Mouse (Mus musculus): ENCODE measurements at regions not wholly inside any gene's neighbourhood (a gene's known extent, or its start where the extent isn't known, plus 50 kb on each side); places are given as distances from the start of the nearest gene placed in this dataset.
A peak's percentile ranks its signal among the peaks of the same experiment; 100 is the strongest.

DNA sequence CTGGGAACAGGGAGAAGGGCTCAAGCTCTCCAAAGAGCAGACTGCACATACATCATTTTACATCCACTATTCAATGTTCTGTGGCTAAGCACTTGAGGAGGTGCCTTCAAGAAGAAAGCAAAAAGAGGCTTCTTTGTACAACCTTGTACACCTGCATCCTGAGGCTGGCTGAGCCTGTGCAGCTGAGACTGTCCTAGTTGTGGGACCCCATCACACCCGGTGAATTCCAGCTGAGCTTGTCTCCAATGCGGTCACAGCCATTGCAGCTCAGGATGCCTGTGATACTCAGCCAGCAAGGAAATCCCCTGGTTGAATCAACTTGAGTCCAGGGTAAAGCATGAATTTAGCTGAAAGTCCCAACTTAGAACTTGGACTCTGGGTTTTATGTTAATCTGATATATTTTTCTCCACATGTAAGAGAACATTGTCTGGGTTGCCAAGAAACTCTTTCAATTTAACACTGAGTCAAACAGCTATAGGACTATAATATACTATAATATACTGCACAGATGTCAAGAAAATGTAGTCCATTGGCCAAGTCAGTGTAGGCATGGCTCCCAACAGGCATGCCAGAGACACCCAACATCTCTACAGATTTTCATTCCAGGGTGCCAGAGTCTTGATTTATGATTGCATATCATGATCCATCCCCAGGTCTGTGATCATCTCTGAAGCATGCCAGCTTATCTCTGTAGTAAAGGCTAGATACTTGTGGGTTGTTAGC is 599.2 kb downstream of the Pard3 start:
- DNase-seq: no peak
- intact Hi-C loops (cut with DNase I; ENCODE audit: low total_unique reads): no loop called here

DNA sequence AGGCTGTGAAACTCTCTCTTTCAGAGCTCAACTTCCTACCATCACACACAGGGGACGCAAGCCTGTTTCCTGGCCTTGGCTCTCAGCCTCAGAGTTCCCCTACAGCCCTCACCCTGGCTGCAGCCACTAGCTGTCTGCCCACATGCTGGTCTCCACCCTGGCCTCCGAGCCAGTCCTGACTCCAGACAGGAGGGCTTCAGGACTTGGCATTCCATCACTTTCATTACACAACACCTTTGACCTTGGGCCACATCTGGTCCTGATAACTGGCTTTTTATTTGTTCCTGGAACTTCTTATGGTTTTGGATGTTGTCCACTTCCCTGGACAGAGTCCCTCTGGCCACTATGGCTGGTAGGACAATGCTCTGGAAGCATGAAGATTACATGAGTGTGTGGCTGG is 602.9 kb downstream of the Pard3 start:
- DNase-seq: no peak
- intact Hi-C loops (cut with DNase I; ENCODE audit: low total_unique reads): no loop called here

DNA sequence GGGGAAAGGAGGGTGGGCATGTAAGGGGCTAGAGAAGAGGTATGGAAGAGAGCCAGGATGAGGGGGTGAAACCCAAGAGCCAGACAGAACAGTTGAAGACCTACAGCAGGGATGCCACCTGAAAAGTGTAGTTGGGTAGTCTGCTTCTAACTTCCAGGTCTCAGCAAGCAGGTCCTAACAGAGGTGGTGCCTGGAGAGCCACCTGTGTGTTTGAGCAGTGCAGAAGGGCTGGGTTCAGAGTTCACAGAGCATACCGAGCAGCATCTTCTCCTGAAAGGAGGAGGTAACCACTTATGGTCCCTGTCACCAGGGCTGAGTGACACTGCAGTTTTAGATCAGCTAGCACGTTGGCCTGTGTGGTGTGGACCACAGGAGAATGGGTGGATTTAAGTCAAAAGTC is 605.3 kb downstream of the Pard3 start:
- no peak for DNase-seq
- intact Hi-C loops (cut with DNase I; ENCODE audit: low total_unique reads): no loop called here

DNA sequence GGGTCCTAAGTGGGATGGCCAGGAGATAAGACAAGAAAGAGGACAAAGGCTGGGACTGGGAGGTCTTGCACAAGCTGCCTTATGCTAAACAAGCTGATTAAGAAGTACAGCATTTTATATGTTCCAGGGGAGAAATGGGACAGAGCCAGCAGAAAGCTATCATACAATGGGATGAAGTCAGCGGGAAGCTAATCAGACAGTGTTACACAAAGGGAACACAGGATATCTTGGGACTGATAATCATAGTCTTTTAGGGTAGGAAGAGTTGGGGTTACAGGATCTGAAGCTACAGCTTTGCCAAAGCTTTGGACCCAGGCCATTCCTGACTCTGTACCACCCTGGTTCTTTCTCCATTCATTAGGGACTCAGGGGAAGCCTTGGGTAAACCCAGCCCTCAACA is 610.4 kb downstream of the Pard3 start:
- intact Hi-C loops (cut with DNase I; ENCODE audit: low total_unique reads): no loop called here
- no peak for DNase-seq

DNA sequence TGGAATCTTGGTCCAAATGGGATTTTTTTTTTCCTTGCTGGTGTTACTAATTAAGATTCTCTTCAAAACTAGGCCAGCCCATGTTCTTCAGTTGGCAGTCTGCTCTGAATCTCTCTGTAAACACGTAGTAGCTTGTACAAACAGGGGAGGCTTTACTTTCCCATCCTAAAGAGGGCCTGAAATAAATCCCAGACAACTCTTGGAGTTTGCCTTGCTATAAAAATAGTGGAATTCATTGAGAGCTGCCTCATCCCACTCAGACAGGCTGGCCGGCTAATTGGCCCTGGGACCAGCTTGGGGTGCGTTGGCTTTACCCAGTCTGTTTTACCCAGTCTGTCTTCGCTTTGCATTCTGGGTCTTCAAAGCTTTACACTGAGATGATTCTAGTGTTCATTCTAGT is 611.7 kb downstream of the Pard3 start:
- intact Hi-C loops (cut with DNase I; ENCODE audit: low total_unique reads): no loop called here
- no peak for DNase-seq

DNA sequence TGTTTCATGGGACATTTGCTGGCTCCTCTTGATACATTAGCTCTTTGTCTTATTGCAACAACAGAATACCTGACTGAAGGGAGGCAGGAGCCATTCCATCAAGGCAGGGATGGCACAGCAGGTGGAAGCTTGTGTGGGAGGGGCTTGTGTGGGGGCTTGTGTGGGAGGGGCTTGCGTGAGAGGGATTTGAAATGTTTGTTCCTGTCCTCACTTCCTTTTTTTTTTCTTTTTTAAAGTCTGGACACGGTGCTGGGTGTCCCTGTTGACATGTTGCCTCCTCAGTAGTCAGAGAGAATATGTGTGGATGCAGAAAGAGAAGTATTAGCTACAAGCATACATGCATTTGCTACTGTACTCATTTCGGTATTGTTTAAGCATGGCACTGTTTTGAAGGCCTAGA is 616.5 kb downstream of the Pard3 start:
- DNase-seq: no peak
- intact Hi-C loops (cut with DNase I; ENCODE audit: low total_unique reads): no loop called here

DNA sequence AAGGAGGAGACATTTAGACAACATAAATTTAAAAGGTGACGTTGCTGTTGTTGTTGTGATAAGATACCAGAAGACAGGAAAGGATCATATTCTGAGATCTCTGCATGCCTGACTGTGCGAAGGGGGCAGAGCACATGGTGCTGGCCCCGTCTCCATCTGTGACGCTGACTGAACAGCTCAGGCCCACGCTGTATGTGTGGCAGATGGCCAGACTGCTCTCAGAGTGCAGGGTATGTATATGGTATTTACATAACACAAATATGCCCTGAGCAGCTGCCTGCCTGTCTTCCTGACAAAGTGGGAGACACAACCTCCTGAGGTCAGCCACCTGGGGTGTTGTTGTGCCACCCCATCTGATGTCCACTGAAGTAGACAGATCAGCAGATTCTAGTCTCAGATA is 620.5 kb downstream of the Pard3 start:
- intact Hi-C loops (cut with DNase I; ENCODE audit: low total_unique reads): no loop called here
- no peak for DNase-seq

DNA sequence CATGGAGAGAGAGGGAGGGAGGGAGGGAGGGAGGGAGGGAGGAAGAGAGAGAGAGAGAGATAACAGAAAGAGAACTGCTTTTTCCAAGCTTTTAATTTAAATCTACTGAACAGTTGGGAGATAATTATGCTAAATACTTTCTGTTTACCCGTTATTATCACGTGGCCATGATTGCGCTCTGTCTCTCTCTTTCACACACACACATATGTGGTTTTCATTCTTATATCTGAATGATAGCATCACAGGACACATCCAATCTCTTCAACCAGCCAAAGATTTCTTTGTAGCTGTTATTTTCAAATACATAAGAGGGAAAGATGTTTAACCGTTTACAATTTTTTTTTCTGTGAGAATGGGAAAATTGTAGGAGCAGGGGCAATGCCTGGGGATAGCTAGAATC is 627.1 kb downstream of the Pard3 start:
- intact Hi-C loops (cut with DNase I; ENCODE audit: low total_unique reads): no loop called here
- no peak for DNase-seq

DNA sequence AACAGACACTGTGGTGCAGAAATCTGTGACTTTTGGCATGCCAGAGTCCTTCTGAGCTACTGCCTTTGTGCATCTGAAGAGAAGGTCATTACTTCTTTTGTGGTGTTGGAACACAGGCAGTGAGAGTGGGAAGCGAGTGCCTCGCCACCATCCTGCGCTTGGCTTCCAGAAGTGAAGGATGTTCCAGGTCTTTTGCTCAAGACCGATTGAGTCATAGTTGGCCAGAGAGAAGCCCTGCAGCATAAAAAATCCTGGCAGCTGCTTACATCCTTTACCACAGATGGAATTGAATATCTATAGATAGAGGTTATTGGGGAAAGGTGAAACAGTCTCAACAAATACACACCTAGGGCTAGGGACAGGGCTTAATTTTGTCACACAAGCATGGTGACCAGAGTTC is 634.7 kb downstream of the Pard3 start:
- intact Hi-C loops (cut with DNase I; ENCODE audit: low total_unique reads): no loop called here
- DNase-seq: peak; percentile 14

DNA sequence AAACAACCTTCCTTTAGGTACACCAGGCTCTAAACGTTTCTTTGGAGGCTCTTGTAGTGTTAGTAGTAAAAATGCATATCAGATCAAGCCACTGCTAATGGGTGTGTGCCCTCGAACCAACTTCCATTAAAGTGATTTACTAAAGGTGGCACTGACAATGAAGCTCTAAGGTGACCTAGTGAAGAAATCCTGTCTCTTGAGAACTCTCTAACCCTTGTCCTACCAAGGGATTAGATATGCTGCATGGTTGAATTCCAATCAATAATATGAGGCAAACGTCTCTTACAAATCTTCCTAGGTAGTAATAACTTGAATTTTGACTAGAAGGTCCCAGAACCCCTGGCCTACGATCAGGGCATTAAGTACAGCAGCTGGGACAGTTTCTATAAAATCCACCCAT is 640.7 kb downstream of the Pard3 start:
- intact Hi-C loops (cut with DNase I; ENCODE audit: low total_unique reads): no loop called here

DNA sequence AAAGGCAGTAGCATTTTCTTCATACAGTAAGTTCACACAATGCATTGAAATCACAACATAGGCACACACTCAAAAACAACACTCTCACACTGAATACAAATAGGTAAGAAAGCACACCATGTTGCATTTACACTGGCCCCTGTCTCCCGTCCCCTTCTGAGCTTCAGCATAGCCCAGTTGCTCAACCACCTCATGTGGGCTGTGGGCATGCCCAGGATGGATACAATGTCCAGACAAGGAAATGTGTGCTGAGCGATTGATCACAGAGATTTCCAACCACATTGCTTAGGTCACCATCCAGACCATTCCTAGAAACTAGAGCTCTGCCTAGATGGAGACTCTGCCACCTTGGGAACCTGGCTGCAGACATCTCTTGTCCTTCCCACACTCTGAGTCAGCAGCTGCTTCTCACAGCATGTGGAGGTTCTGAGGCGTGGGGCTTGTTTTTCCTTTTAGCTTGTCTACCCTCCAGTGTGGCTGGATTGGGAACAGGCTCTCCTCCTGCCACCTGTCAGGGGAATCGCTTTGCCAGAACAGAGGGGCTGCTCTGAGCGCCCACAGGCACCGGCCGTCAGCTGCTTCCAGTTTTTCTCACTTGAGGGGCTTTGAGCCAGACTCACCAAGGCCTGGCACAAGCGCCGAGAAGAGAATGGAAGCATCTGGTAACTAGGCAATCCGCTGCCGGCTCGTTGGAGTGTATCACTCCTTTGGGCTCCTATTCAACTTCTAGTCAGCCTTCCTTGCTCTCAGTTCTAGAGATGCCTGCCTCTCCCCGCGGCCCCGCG is 642.5 kb downstream of the Pard3 start:
- intact Hi-C loops (cut with DNase I; ENCODE audit: low total_unique reads): no loop called here
- peak; percentile 29 for DNase-seq

More for the DNA sequence above, 640.7 kb downstream of the Pard3 start:
- no peak for DNase-seq

DNA sequence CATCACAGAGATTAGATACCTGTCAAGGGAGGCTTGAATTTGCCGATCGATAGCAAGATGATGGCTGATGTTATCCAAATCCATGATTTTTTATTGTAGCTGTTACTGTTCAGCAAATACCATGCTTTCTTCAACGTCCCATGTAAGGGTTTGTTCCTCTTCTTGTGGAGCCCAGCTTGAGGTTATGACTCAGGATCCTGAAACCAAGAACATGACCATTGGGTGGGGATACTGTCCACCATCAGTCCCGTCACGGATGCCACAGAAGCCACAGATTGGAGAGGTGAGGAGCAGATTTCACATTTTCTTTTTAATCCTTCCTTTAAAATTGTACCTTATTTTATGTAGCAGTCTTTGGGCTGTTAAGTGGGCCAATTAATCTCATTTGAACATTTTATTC is 645.7 kb downstream of the Pard3 start:
- intact Hi-C loops (cut with DNase I; ENCODE audit: low total_unique reads): no loop called here
- DNase-seq: no peak

DNA sequence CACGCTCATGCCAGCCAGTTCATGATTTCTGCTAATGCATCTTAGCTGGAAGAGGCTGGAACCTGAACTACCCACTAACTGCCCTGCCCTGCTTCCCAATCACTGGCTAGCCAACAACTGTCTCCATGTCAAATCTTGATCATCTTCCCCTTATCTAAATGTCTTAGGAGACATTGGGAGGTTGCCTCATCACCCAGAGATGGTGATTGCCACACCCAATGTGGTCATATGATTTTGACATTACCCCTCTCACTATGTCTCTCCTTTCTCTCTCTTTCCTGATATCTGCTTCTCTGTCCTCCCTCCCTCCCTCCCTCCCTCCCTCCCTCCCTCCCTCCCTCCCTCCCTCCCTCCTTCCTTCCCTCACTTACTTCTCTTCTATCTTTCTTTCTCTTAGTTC is 643.3 kb upstream of the Nrp1 start:
- DNase-seq: no peak
- intact Hi-C loops (cut with DNase I; ENCODE audit: low total_unique reads): no loop called here

DNA sequence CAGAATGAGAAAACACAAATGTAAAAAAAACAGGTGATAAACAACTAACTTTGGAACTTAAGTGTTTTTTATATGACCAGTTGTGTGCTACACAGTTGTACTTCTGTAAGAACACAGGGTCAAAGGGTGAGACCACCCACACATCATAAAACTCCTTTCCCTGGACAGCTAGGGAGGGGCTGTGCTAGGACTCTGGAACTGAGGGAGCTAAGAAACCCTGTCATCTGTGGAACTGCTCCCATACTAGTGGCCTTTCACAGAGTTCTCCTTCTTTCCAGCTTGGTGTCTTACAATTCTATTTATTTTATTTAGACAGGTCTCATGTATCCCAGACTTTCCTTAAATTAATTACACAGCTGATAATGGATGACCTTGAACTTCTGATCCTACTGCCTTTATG is 640.4 kb upstream of the Nrp1 start:
- no peak for DNase-seq
- intact Hi-C loops (cut with DNase I; ENCODE audit: low total_unique reads): no loop called here

DNA sequence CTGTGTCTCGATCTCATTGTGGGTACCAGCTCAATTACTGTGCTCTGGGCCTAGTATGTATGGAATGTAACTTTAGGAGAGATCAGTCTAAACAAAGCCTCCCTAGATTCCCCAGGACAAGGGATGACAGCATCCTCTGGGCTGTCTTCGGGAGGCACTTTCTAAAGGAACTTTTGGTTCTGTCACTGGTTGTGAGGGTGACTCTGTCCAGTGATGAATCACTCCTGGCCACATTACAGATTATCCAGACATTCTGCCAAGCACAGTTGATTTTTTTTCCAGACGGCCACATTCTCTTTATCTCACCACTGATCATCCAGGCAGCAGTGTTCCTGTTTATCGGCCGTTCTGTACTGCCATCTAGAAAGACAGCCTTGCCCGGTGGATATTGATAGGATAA is 638.5 kb upstream of the Nrp1 start:
- intact Hi-C loops (cut with DNase I; ENCODE audit: low total_unique reads): no loop called here
- DNase-seq: peak; percentile 9

DNA sequence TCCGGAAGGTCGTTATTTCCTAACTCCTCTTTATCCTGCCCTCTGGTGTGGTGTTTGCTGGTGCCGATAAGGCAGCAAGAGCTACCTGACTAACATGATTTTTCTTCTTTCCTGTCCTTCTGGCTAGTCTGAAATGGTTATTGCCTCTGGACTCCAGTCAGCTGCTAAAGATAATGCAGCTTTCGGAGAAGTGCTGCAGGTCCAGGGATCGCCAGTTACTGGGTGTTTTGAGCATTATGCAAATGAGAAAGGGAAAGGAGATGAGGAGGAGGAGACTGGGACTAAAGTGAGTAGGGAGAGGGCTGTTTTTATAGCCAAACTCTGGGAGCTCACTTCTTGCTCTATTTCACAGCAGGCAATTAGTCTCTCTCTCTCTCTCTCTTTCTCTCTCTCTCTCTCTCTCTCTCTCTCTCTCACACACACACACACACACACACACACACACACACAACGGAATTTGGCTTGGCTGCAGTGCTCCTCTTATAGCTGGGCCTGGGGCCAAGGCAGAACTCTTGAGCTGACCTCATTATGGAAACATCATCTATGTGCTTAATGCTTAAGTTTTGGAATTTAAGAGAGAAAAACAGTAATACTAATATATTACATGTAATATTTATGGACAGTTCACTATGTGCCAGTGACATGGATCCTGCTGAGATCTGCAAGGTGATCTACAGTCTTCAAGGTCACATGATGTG is 637.7 kb upstream of the Nrp1 start:
- intact Hi-C loops (cut with DNase I; ENCODE audit: low total_unique reads): no loop called here
- no peak for DNase-seq

DNA sequence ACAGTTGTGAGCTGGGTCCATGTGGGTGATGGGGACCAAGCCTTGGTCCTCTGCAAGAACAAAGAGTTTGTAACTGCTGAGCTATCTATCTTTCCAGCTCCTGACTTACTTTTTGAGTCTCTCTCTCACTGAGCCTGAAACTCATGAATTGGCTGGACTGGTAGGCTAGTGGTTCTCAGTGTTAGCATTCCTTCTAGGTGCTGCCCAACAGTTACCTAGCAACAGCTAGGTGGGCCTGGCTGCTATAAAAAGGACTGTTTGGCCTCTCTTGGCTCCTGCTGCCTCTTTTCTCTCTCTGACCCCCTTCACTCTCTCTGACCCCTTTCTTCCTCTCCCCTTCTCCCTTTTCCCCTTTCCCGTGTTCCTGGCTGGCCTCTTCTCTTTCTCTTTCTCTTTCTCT is 636.8 kb upstream of the Nrp1 start:
- intact Hi-C loops (cut with DNase I; ENCODE audit: low total_unique reads): no loop called here
- no peak for DNase-seq

DNA sequence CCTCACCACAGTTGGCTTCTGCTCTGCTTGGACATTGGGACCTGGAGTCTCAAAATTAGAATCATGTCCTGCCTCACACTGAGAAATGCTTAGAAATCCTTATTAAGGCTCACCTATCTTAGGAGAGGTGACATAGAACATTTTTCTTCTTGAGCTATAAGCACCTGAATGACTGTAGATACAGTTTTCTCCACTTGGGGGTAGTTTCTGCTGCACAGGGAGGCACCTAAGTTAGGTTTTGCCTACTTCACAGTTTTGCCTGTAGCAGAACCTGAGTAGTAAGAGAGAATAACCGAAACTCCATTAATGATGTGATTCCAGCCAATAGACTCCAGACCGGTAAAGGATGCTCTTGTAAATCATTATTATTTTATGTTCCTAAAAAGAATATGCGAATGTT is 624.3 kb upstream of the Nrp1 start:
- no peak for DNase-seq
- intact Hi-C loops (cut with DNase I; ENCODE audit: low total_unique reads): no loop called here

DNA sequence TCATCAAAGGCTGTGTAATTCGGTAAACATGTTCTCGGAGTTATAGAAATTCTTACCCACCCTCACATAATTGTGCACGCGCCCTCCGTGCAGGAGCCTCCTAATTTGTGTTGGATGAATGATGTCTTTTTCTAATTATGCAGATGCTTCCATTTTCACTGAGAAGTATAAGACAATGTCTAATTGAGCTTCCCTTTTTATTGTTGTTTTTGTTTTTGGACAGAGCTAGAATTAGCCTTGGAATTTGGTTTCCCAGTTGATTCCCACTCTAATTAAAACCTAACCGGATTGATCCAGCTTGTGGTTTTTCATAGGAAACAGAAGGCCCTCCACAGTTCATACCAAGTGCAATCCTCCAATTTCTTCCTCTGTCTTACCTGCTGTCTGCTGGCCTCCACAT is 616.2 kb upstream of the Nrp1 start:
- intact Hi-C loops (cut with DNase I; ENCODE audit: low total_unique reads): no loop called here
- no peak for DNase-seq

DNA sequence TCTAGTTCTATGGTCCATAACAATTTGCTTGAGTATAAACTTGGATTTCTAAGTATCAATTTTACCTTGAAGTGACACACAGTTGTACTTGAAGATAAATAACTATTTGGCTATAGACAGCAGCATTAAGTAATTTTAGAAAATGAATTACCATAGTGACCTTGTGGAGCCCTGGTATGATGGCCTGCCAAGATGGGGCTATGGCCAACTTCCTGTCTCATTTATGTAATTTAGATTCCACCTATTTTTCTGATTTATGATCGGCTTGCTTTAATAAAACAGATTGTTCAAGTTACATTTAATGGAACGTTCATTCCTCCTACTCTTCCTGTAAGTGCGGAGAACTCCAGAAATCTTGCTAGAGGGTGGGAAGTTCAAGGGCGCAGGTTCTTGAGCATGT is 613.2 kb upstream of the Nrp1 start:
- intact Hi-C loops (cut with DNase I; ENCODE audit: low total_unique reads): no loop called here
- no peak for DNase-seq

DNA sequence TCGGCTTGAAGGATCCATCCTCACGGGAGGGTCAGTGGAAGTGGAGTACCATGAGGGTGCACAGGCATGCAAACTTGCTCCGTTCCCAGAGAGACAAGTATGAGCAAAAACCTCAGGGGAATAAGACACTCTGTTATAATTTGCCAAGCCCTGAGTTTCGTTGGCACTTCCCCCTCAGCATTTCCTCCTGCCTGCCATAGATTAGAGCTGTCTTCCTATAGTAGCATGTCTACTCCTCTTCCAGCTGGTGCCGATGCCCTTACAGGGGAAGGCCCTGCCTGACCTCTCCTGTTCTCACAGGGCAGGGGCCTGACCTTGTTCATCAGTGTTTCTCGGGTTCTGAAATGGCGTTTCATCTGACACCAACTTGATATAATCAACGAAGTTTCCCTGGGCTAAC is 611.9 kb upstream of the Nrp1 start:
- intact Hi-C loops (cut with DNase I; ENCODE audit: low total_unique reads): no loop called here
- DNase-seq: no peak
